Mouse (Mus musculus): Measurements from ENCODE around the gene Bhlha9. TPM values are rescaled to one million over a fixed set of nuclear protein-coding genes. Genes with fewer than 3 reads are reported as not detected.

Gene Bhlha9
- total RNA-seq, 1 experiment, result not detected

- Histone ChIP-seq H3K9me3 (ENCODE audit: control insufficient read depth, insufficient read depth, low read depth, low read length) (no peaks in the 10 kb centered on the region), H3K27ac (ENCODE audit: insufficient read depth, low read depth, low read length, poor library complexity, severe bottlenecking) (no peak overlapping the region), H3K4me3 (ENCODE audit: insufficient read depth in 1 of 2, low read depth in 1 of 2, low read length in 2 of 2, poor library complexity in 1 of 2, severe bottlenecking in 1 of 2) (no peak overlapping the region), H3K4me1 (ENCODE audit: control insufficient read depth in 2 of 2, insufficient read depth in 2 of 2, low read length in 2 of 2, poor library complexity in 1 of 2) (peaks cover 0 to 5% of the 10 kb centered on the region in 2 experiments; a peak in 2 of 4 replicates), H3K9ac (ENCODE audit: insufficient read depth, low read depth, low read length, poor library complexity, severe bottlenecking) (no peak overlapping the region), H3K36me3 (ENCODE audit: control insufficient read depth, insufficient read depth, low read length, poor library complexity, severe bottlenecking) (no peaks in the 10 kb centered on the region)
- no peak for DNase-seq (ENCODE audit: low read depth, low spot score)
- TF ChIP-seq ZNF384 (IDR thresholded peaks at IDR 0.05; ENCODE audit: low read depth, low read length) (no peak), MAFK (IDR thresholded peaks at IDR 0.05; ENCODE audit: insufficient read depth, low read depth, low read length) (no peak), CHD2 (IDR thresholded peaks at IDR 0.05; ENCODE audit: low read depth, low read length) (no peak), ZC3H11A (IDR thresholded peaks at IDR 0.05; ENCODE audit: borderline replicate concordance, low read depth, low read length) (no peak)
- in situ Hi-C loops (cut with MboI; ENCODE audit: low sequenced_read_pairs in 2 of 2, unreplicated experiment in 2 of 2), result no loop called here
These were observed 10.3 kb upstream of the Bhlha9 start for GRCm38 (mm10) chr11:76661790-76662468.

- Histone ChIP-seq H3K4me3 (ENCODE audit: insufficient read depth in 1 of 2, low read depth in 1 of 2, low read length in 2 of 2, poor library complexity in 1 of 2, severe bottlenecking in 1 of 2) (peak overlapping the region; percentile 31 to 32; a peak in 2 of 4 replicates), H3K4me1 (ENCODE audit: control insufficient read depth in 2 of 2, insufficient read depth in 2 of 2, low read length in 2 of 2, poor library complexity in 1 of 2) (peaks cover 0 to 2% of the 10 kb centered on the region in 2 experiments; a peak in 1 of 4 replicates), H3K9ac (ENCODE audit: insufficient read depth, low read depth, low read length, poor library complexity, severe bottlenecking) (no peak overlapping the region), H3K27ac (ENCODE audit: insufficient read depth, low read depth, low read length, poor library complexity, severe bottlenecking) (no peak overlapping the region), H3K36me3 (ENCODE audit: control insufficient read depth, insufficient read depth, low read length, poor library complexity, severe bottlenecking) (no peaks in the 10 kb centered on the region), H3K9me3 (ENCODE audit: control insufficient read depth, insufficient read depth, low read depth, low read length) (no peaks in the 10 kb centered on the region)
- no peak for DNase-seq (ENCODE audit: low read depth, low spot score)
- in situ Hi-C loops (cut with MboI; ENCODE audit: low sequenced_read_pairs in 2 of 2, unreplicated experiment in 2 of 2), result no loop called here
- TF ChIP-seq ZC3H11A (IDR thresholded peaks at IDR 0.05; ENCODE audit: borderline replicate concordance, low read depth, low read length) (no peak), MAFK (IDR thresholded peaks at IDR 0.05; ENCODE audit: insufficient read depth, low read depth, low read length) (no peak), HCFC1 (IDR thresholded peaks at IDR 0.05; ENCODE audit: borderline replicate concordance, insufficient read depth, low read length) (no peak), CHD2 (IDR thresholded peaks at IDR 0.05; ENCODE audit: low read depth, low read length) (no peak), ZNF384 (IDR thresholded peaks at IDR 0.05; ENCODE audit: low read depth, low read length) (no peak)
These were observed 6.1 kb upstream of the Bhlha9 start for GRCm38 (mm10) chr11:76666002-76666649.

GRCm38 (mm10) chr11:76667807-76668206 lies 4.5 kb upstream of the Bhlha9 start:
- Histone ChIP-seq H3K4me1 (ENCODE audit: control insufficient read depth in 2 of 2, insufficient read depth in 2 of 2, low read length in 2 of 2, poor library complexity in 1 of 2) (peaks cover 0 to under 1% of the 10 kb centered on the region in 2 experiments; a peak in 1 of 4 replicates), H3K9me3 (ENCODE audit: control insufficient read depth, insufficient read depth, low read depth, low read length) (no peaks in the 10 kb centered on the region), H3K27ac (ENCODE audit: insufficient read depth, low read depth, low read length, poor library complexity, severe bottlenecking) (no peak overlapping the region), H3K36me3 (ENCODE audit: control insufficient read depth, insufficient read depth, low read length, poor library complexity, severe bottlenecking) (no peaks in the 10 kb centered on the region), H3K9ac (ENCODE audit: insufficient read depth, low read depth, low read length, poor library complexity, severe bottlenecking) (no peak overlapping the region), H3K4me3 (ENCODE audit: insufficient read depth in 1 of 2, low read depth in 1 of 2, low read length in 2 of 2, poor library complexity in 1 of 2, severe bottlenecking in 1 of 2) (no peak overlapping the region)
- TF ChIP-seq HCFC1 (IDR thresholded peaks at IDR 0.05; ENCODE audit: borderline replicate concordance, insufficient read depth, low read length) (no peak), CHD2 (IDR thresholded peaks at IDR 0.05; ENCODE audit: low read depth, low read length) (no peak), MAFK (IDR thresholded peaks at IDR 0.05; ENCODE audit: insufficient read depth, low read depth, low read length) (no peak), ZC3H11A (IDR thresholded peaks at IDR 0.05; ENCODE audit: borderline replicate concordance, low read depth, low read length) (no peak), ZNF384 (IDR thresholded peaks at IDR 0.05; ENCODE audit: low read depth, low read length) (no peak)
- in situ Hi-C loops (cut with MboI; ENCODE audit: low sequenced_read_pairs in 2 of 2, unreplicated experiment in 2 of 2), result no loop called here
- DNase-seq (ENCODE audit: low read depth, low spot score), result no peak

GRCm38 (mm10) chr11:76672561-76673384 lies 503 bp downstream of the Bhlha9 start:
- Histone ChIP-seq H3K9me3 (ENCODE audit: control insufficient read depth, insufficient read depth, low read depth, low read length) (no peaks in the 10 kb centered on the region), H3K9ac (ENCODE audit: insufficient read depth, low read depth, low read length, poor library complexity, severe bottlenecking) (peak overlapping the region; percentile 59), H3K36me3 (ENCODE audit: control insufficient read depth, insufficient read depth, low read length, poor library complexity, severe bottlenecking) (no peaks in the 10 kb centered on the region), H3K4me3 (ENCODE audit: insufficient read depth in 1 of 2, low read depth in 1 of 2, low read length in 2 of 2, poor library complexity in 1 of 2, severe bottlenecking in 1 of 2) (peak overlapping the region; percentile 65 to 67), H3K27ac (ENCODE audit: insufficient read depth, low read depth, low read length, poor library complexity, severe bottlenecking) (no peak overlapping the region), H3K4me1 (ENCODE audit: control insufficient read depth in 2 of 2, insufficient read depth in 2 of 2, low read length in 2 of 2, poor library complexity in 1 of 2) (0 out of 4 replicates have a peak, but pooled peaks cover 0 to 3% of the 10 kb centered on the region in 2 experiments)
- no peak for DNase-seq (ENCODE audit: low read depth, low spot score)
- in situ Hi-C loops (cut with MboI; ENCODE audit: low sequenced_read_pairs in 2 of 2, unreplicated experiment in 2 of 2), result no loop called here
- TF ChIP-seq ZC3H11A (IDR thresholded peaks at IDR 0.05; ENCODE audit: borderline replicate concordance, low read depth, low read length), result no peak
- TF ChIP-seq CHD2 (IDR thresholded peaks at IDR 0.05; ENCODE audit: low read depth, low read length), result no peak

Measured in ES-E14 (cell line).